Mouse (Mus musculus) MEL (cell line): ENCODE data around the gene Trim8. TPM values are rescaled to one million over a fixed set of nuclear protein-coding genes. Genes with fewer than 3 reads are reported as not detected.

ENCODE experiments used
- DNase-seq: peaks from one replicate; pipeline ENCODE4 v3.0.0; 2011; ENCODE audit warnings: low read depth, low spot score
- H3K27ac ChIP-seq: 2 replicates; pipeline ENCODE4 v1.5.1; 2012; ENCODE audit warnings: low read depth, mild to moderate bottlenecking, control low read depth, low read length, moderate library complexity; ENCODE audit not compliant: control insufficient read depth
- H3K27me3 ChIP-seq, 2 experiments: fragments of 150-350 bp in 1 of 2; sonication (generic) in 1 of 2; 2 replicates each; pipeline ENCODE4 v1.6.1; 2012; ENCODE audit warnings: low read length in 2 of 2, mild to moderate bottlenecking in 2 of 2, improper control_type of control experiment in 1 of 2, moderate library complexity in 1 of 2; ENCODE audit not compliant: insufficient read depth in 2 of 2, control insufficient read depth in 1 of 2
- H3K36me3 ChIP-seq, 2 experiments: 2 replicates each; pipeline ENCODE4 v1.6.1; 2012 to 2014; ENCODE audit warnings: low read length in 2 of 2, improper control_type of control experiment in 1 of 2, inconsistent platforms in 1 of 2, mild to moderate bottlenecking in 1 of 2; ENCODE audit not compliant: insufficient read depth in 2 of 2, control insufficient read depth in 1 of 2
- H3K4me1 ChIP-seq, 2 experiments: fragments of 150-350 bp in 1 of 2; sonication (generic) in 1 of 2; 2 replicates each; pipeline ENCODE4 v1.6.1; 2012; ENCODE audit warnings: low read length in 2 of 2, improper control_type of control experiment in 1 of 2, mild to moderate bottlenecking in 1 of 2; ENCODE audit not compliant: insufficient read depth in 2 of 2, control insufficient read depth in 1 of 2
- H3K4me3 ChIP-seq, 2 experiments: fragments of 150-350 bp in 1 of 2; sonication (generic) in 1 of 2; 2 replicates each; pipeline ENCODE4 v1.5.1; 2012; ENCODE audit warnings: low read depth in 2 of 2, low read length in 2 of 2, mild to moderate bottlenecking in 2 of 2, moderate library complexity in 2 of 2, control low read depth in 1 of 2, improper control_type of control experiment in 1 of 2; ENCODE audit not compliant: control insufficient read depth in 1 of 2, insufficient read depth in 1 of 2
- H3K79me2 ChIP-seq: 2 replicates; pipeline ENCODE4 v1.6.1; 2012; ENCODE audit warnings: mild to moderate bottlenecking, low read length, moderate library complexity; ENCODE audit not compliant: control insufficient read depth, poor library complexity, insufficient read depth
- H3K9ac ChIP-seq: 2 replicates; pipeline ENCODE4 v1.6.1; 2012; ENCODE audit warnings: low read depth, mild to moderate bottlenecking, control low read depth, low read length, moderate library complexity; ENCODE audit not compliant: control insufficient read depth, poor library complexity, severe bottlenecking
- H3K9me3 ChIP-seq: fragments of 150-350 bp; sonication (generic); replicated peaks from 2 replicates; pipeline ENCODE4 v1.6.1; 2012; ENCODE audit warnings: mild to moderate bottlenecking, low read length, improper control_type of control experiment, moderate library complexity; ENCODE audit not compliant: insufficient read depth
- EP300 ChIP-seq, 2 experiments: IDR thresholded peaks; 2 replicates each; pipeline ENCODE4 v1.6.1; 2011; ENCODE audit warnings: improper control_type of control experiment in 2 of 2, low read length in 2 of 2, low read depth in 1 of 2, mild to moderate bottlenecking in 1 of 2
- ETS1 ChIP-seq: IDR thresholded peaks from 2 replicates; pipeline ENCODE4 v1.6.1; 2012; ENCODE audit warnings: low read depth, mild to moderate bottlenecking, inconsistent platforms, low read length, improper control_type of control experiment, moderate library complexity
- HCFC1 ChIP-seq: IDR thresholded peaks from 2 replicates; pipeline ENCODE4 v1.6.1; 2012; ENCODE audit warnings: low read depth, mild to moderate bottlenecking, inconsistent platforms, low read length, improper control_type of control experiment, moderate library complexity
- MAFK ChIP-seq: IDR thresholded peaks from 2 replicates; pipeline ENCODE4 v1.6.1; 2011; ENCODE audit warnings: low read depth, mild to moderate bottlenecking, low read length, improper control_type of control experiment, borderline replicate concordance
- MXI1 ChIP-seq: IDR thresholded peaks from 2 replicates; pipeline ENCODE4 v1.6.1; 2011; ENCODE audit warnings: mild to moderate bottlenecking, low read depth, low read length, improper control_type of control experiment
- MYB ChIP-seq: IDR thresholded peaks from 2 replicates; pipeline ENCODE4 v1.6.1; 2011; ENCODE audit warnings: mild to moderate bottlenecking, low read depth, low read length, improper control_type of control experiment
- POLR2AphosphoS2 ChIP-seq: IDR thresholded peaks from 2 replicates; pipeline ENCODE4 v1.6.1; 2011; ENCODE audit warnings: low read length, improper control_type of control experiment
- POLR2AphosphoS5 ChIP-seq: IDR thresholded peaks from 2 replicates; pipeline ENCODE4 v1.6.1; 2012; ENCODE audit warnings: low read depth, borderline replicate concordance, mild to moderate bottlenecking, inconsistent platforms, low read length, moderate library complexity, mixed read lengths
- SIN3A ChIP-seq: IDR thresholded peaks from 2 replicates; pipeline ENCODE4 v1.6.1; 2012; ENCODE audit warnings: low read length, improper control_type of control experiment, inconsistent platforms
- TCF12 ChIP-seq: IDR thresholded peaks from 2 replicates; pipeline ENCODE4 v1.6.1; 2014; ENCODE audit warnings: low read depth, mild to moderate bottlenecking, inconsistent platforms, low read length, improper control_type of control experiment, moderate library complexity
- ZC3H11A ChIP-seq: IDR thresholded peaks from 2 replicates; pipeline ENCODE4 v1.6.1; 2012; ENCODE audit warnings: low read depth, mild to moderate bottlenecking, inconsistent platforms, low read length, improper control_type of control experiment
- ZMIZ1 ChIP-seq: IDR thresholded peaks from 2 replicates; pipeline ENCODE4 v1.6.1; 2012; ENCODE audit warnings: low read depth, mild to moderate bottlenecking, inconsistent platforms, low read length, improper control_type of control experiment, moderate library complexity
- ZNF384 ChIP-seq: IDR thresholded peaks from 2 replicates; pipeline ENCODE4 v1.6.1; 2012; ENCODE audit warnings: low read depth, mild to moderate bottlenecking, inconsistent platforms, low read length, improper control_type of control experiment
- polyA plus RNA-seq, 2 experiments: library from polyadenylated mRNA; stranded (reverse) in 1 of 2; unstranded in 1 of 2; fragments of >175 nt in 1 of 2; fragments of >200 nt in 1 of 2; gene quantifications; 2 replicates each; pipeline versions ENCODE4 v1.2.1 to v1.2.4; 2012; ENCODE audit warnings: low replicate concordance in 2 of 2, low read depth in 1 of 2; ENCODE audit not compliant: insufficient read length in 2 of 2, insufficient read depth in 1 of 2, missing spikeins in 1 of 2
- total RNA-seq: library from RNA; depleted of rRNA; stranded (reverse); fragments of 300-350 nt; gene quantifications from 2 replicates; pipeline ENCODE4 v1.2.3, GENCODE M21; 2012

Gene Trim8
- total and polyA plus RNA-seq, 3 experiments: 19.1 to 57.2 TPM; not detected in 1

GRCm38 (mm10) chr19:46518352-46518787 lies 16.9 kb downstream of the Trim8 start:
- no peak overlapping the region for H3K4me3 ChIP-seq
- no peak overlapping the region for H3K27ac ChIP-seq
- TF ChIP-seq SIN3A (no peak), ZC3H11A (no peak), ETS1 (peak; percentile 64; the same call in 1 of the 2 replicates), HCFC1 (no peak), POLR2AphosphoS2 (no peak), TCF12 (0 out of 2 replicates have a peak, but pooled peaks have one; percentile 30), POLR2AphosphoS5 (no peak), ZMIZ1 (no peak), MYB (no peak)

GRCm38 (mm10) chr19:46518828-46519621 lies 17.5 kb downstream of the Trim8 start:
- Histone ChIP-seq H3K9ac (no peak overlapping the region), H3K4me3 (no peak overlapping the region), H3K79me2 (no peaks in the 10 kb centered on the region), H3K4me1 (peaks cover 6 to 13% of the 10 kb centered on the region in 2 experiments), H3K9me3 (no peaks in the 10 kb centered on the region), H3K27me3 (no peaks in the 10 kb centered on the region), H3K27ac (no peak overlapping the region), H3K36me3 (peaks cover 1 to 4% of the 10 kb centered on the region in 2 experiments)
- TF ChIP-seq POLR2AphosphoS2: no peak
- 0 out of 2 replicates have a peak, but pooled peaks have one; percentile 16 for TF ChIP-seq MAFK
- no peak for DNase-seq

More at GRCm38 (mm10) chr19:46518352-46518787, 16.9 kb downstream of the Trim8 start:
- no peaks in the 10 kb centered on the region for H3K9me3 ChIP-seq
- peaks cover 6 to 11% of the 10 kb centered on the region in 2 experiments for H3K4me1 ChIP-seq
- no peak for DNase-seq
- no peaks in the 10 kb centered on the region for H3K27me3 ChIP-seq
- no peaks in the 10 kb centered on the region for H3K79me2 ChIP-seq
- peaks cover 3 to 4% of the 10 kb centered on the region in 2 experiments for H3K36me3 ChIP-seq
- H3K9ac ChIP-seq: no peak overlapping the region

- Histone ChIP-seq H3K4me3 (peak overlapping the region in 1 of 2 experiments; percentile 47; a peak in 3 of 4 replicates), H3K27me3 (no peaks in the 10 kb centered on the region), H3K4me1 (peaks cover 6 to 23% of the 10 kb centered on the region in 2 experiments), H3K36me3 (peaks cover 0 to 4% of the 10 kb centered on the region in 2 experiments; a peak in 2 of 4 replicates), H3K9ac (no peak overlapping the region; the same call in 1 of the 2 replicates), H3K9me3 (no peaks in the 10 kb centered on the region), H3K79me2 (no peaks in the 10 kb centered on the region), H3K27ac (no peak overlapping the region)
- DNase-seq: peak; percentile 31
- TF ChIP-seq EP300 (IDR thresholded peaks at IDR 0.05; ENCODE audit: low read depth in 1 of 2, low read length in 2 of 2) (peak in 1 of 2 experiments; percentile 22; a peak in 2 of 4 replicates), MXI1 (no peak), ZNF384 (peak; percentile 37; the same call in 1 of the 2 replicates)
Observed at GRCm38 (mm10) chr19:46521698-46522097, 20.2 kb downstream of the Trim8 start.
